Mouse (Mus musculus): Measurements from ENCODE around the gene Dpf3. TPM values are rescaled to one million over a fixed set of nuclear protein-coding genes. Genes with fewer than 3 reads are reported as not detected.

Dpf3 gene
- 2.6 TPM for polyA plus RNA-seq (2014; fragmentation: Illumina TruSeq; extraction: RNeasy Lipid Tissue Mini Kit (QIAGEN cat#74804); ENCODE audit: low read depth, low replicate concordance)

GRCm38 (mm10) chr12:83487476-83487991 is at the start of gene Dpf3:
Gene Dpf3 (minus strand): TSS chr12:83487716.

GRCm38 (mm10) chr12:83520311-83520890 is 32.9 kb upstream of the Dpf3 start, which contains the start of gene Dcaf4:
Gene Dcaf4 (plus strand): TSS chr12:83520466.

Other genes starting within 250 kb of the Dpf3 start
- 0.64 TPM for gene Dcaf4, start 32.8 kb upstream of the Dpf3 start, polyA plus RNA-seq (2014; fragmentation: Illumina TruSeq; extraction: RNeasy Lipid Tissue Mini Kit (QIAGEN cat#74804); ENCODE audit: low read depth, low replicate concordance)
- 13.9 TPM for gene Zfyve1, start 109.5 kb upstream of the Dpf3 start, polyA plus RNA-seq (2014; fragmentation: Illumina TruSeq; extraction: RNeasy Lipid Tissue Mini Kit (QIAGEN cat#74804); ENCODE audit: low read depth, low replicate concordance)
- gene Rbm25, start 143.5 kb upstream of the Dpf3 start, polyA plus RNA-seq (2014; fragmentation: Illumina TruSeq; extraction: RNeasy Lipid Tissue Mini Kit (QIAGEN cat#74804); ENCODE audit: low read depth, low replicate concordance), result 95.6 TPM
- gene Psen1, start 200.4 kb upstream of the Dpf3 start, polyA plus RNA-seq (2014; fragmentation: Illumina TruSeq; extraction: RNeasy Lipid Tissue Mini Kit (QIAGEN cat#74804); ENCODE audit: low read depth, low replicate concordance), result 14.8 TPM

Measured in liver, adult 10 weeks (tissue).